Mouse (Mus musculus) intestine, embryonic 16.5 days (tissue): ENCODE results near the gene Bphl. TPM values are rescaled to one million over a fixed set of nuclear protein-coding genes. Genes with fewer than 3 reads are reported as not detected.

Source experiments
- ATAC-seq: fragments of 200-750 bp; cut with Nextera tagmentation; 2 replicates; pipeline ENCODE4 v1.8.0; 2017; ENCODE audit warnings: moderate TSS enrichment, moderate library complexity
- H3K27ac ChIP-seq: fragments of 300-500 bp; sonication (generic); 2 replicates; pipeline ENCODE4 v1.5.1; 2014; ENCODE audit warnings: mild to moderate bottlenecking, low read length
- H3K27me3 ChIP-seq: fragments of 300-500 bp; sonication (generic); replicated peaks from 2 replicates; pipeline ENCODE4 v1.6.1; 2014; ENCODE audit warnings: low read length, control low read depth, mixed read lengths; ENCODE audit not compliant: control insufficient read depth, insufficient read depth
- H3K36me3 ChIP-seq: fragments of 300-500 bp; sonication (generic); 2 replicates; pipeline ENCODE4 v1.6.1; 2014; ENCODE audit warnings: low read length, control low read depth; ENCODE audit not compliant: control insufficient read depth, insufficient read depth
- H3K4me1 ChIP-seq: fragments of 300-500 bp; sonication (generic); 2 replicates; pipeline ENCODE4 v1.6.1; 2014; ENCODE audit warnings: low read length, control low read depth, mixed read lengths; ENCODE audit not compliant: control insufficient read depth, insufficient read depth
- H3K4me2 ChIP-seq: fragments of 300-500 bp; sonication (generic); 2 replicates; pipeline ENCODE4 v1.6.1; 2014; ENCODE audit warnings: low read depth, low read length, control low read depth
- H3K4me3 ChIP-seq: fragments of 300-500 bp; sonication (generic); 2 replicates; pipeline ENCODE4 v1.5.1; 2014; ENCODE audit warnings: mild to moderate bottlenecking, low read length
- H3K9ac ChIP-seq: fragments of 300-500 bp; sonication (generic); 2 replicates; pipeline ENCODE4 v1.6.1; 2014; ENCODE audit warnings: low read depth, low read length
- H3K9me3 ChIP-seq: fragments of 300-500 bp; sonication (generic); 2 replicates; pipeline ENCODE4 v1.6.1; 2016; ENCODE audit warnings: low read length, control low read depth; ENCODE audit not compliant: control insufficient read depth
- WGBS: fragments of 180-500 bp; shearing (Covaris S2); extraction: QIAGEN DNeasy Blood & Tissue Kit; methylation state at CpG from one replicate; pipeline ENCODE4 v1.1.7; 2014; 5-methylcytosine and 5-hydroxymethylcytosine counted together
- polyA plus RNA-seq: library from polyadenylated mRNA; unstranded; fragments of >200 nt; fragmentation: Nextera tagmentation; extraction: Ambion mirVana; gene quantifications from 2 replicates; pipeline ENCODE4 v1.2.1, GENCODE M21; 2015

Gene Bphl
- polyA plus RNA-seq = 74.7 and 86.3 TPM in 2 replicates

GRCm38 (mm10) chr13:34037172-34038055 lies at the start of gene Bphl:
Gene Bphl (plus strand): TSS chr13:34037597.
- ATAC-seq = peak; percentile 94
- Histone ChIP-seq H3K4me2 (peak within 1 kb of the TSS; percentile 73), H3K36me3 (0 out of 2 replicates have a peak, but pooled peaks cover 2% of the 10 kb centered on the region), H3K9ac (peak within 1 kb of the TSS; percentile 96), H3K4me1 (peaks cover 10% of the 10 kb centered on the region), H3K27ac (peak within 1 kb of the TSS; percentile 87), H3K27me3 (no peaks in the 10 kb centered on the region), H3K9me3 (no peaks in the 10 kb centered on the region), H3K4me3 (peak within 1 kb of the TSS; percentile 86)
- under 1% methylated on average over 37 of the region's 37 CpGs for WGBS

- H3K4me3 ChIP-seq = no peak overlapping the region
- no peak overlapping the region for H3K27ac ChIP-seq
- ATAC-seq = no peak
- WGBS = 75% methylated on average over 5 of the region's 5 CpGs
- H3K4me1 ChIP-seq = no peaks in the 10 kb centered on the region
- no peak overlapping the region for H3K9ac ChIP-seq
- H3K27me3 ChIP-seq = no peaks in the 10 kb centered on the region
- H3K4me2 ChIP-seq = no peak overlapping the region
- no peaks in the 10 kb centered on the region for H3K9me3 ChIP-seq
- 0 out of 2 replicates have a peak, but pooled peaks cover 2% of the 10 kb centered on the region for H3K36me3 ChIP-seq
Measured at GRCm38 (mm10) chr13:33989625-33990024, 47.8 kb upstream of the Bphl start.

- no peaks in the 10 kb centered on the region for H3K4me1 ChIP-seq
- H3K4me2 ChIP-seq = no peak overlapping the region
- H3K36me3 ChIP-seq = no peaks in the 10 kb centered on the region
- no peak overlapping the region for H3K27ac ChIP-seq
- H3K4me3 ChIP-seq = no peak overlapping the region
- WGBS = 17% methylated on average over 1 of the region's 1 CpGs
- H3K27me3 ChIP-seq = no peaks in the 10 kb centered on the region
- no peaks in the 10 kb centered on the region for H3K9me3 ChIP-seq
- ATAC-seq = peak; percentile 63; the same call in 1 of the 2 replicates
- no peak overlapping the region for H3K9ac ChIP-seq
Measured at GRCm38 (mm10) chr13:33995197-33995596, 42.2 kb upstream of the Bphl start.

GRCm38 (mm10) chr13:34002058-34003006 lies 35.1 kb upstream of the Bphl start, which contains the start of the genes Ripk1 and Serpinb6a:
Gene Ripk1 (plus strand): TSS chr13:34002363.
Gene Serpinb6a (minus strand): TSS chr13:34002794.
- H3K9me3 ChIP-seq = no peaks in the 10 kb centered on the region
- under 1% methylated on average over 92 of the region's 92 CpGs for WGBS
- H3K27ac ChIP-seq = peak within 1 kb of the TSS; percentile 78
- ATAC-seq = peak; percentile 100
- H3K36me3 ChIP-seq = no peaks in the 10 kb centered on the region
- peak within 1 kb of the TSS; percentile 79 for H3K4me3 ChIP-seq
- H3K4me1 ChIP-seq = peaks cover 5% of the 10 kb centered on the region; the same call in 1 of the 2 replicates
- no peaks in the 10 kb centered on the region for H3K27me3 ChIP-seq
- peak within 1 kb of the TSS; percentile 83 for H3K4me2 ChIP-seq
- peak within 1 kb of the TSS; percentile 79 for H3K9ac ChIP-seq

- Histone ChIP-seq H3K9me3 (no peaks in the 10 kb centered on the region), H3K27me3 (no peaks in the 10 kb centered on the region), H3K36me3 (no peaks in the 10 kb centered on the region), H3K4me2 (peak overlapping the region; percentile 83), H3K4me3 (peak overlapping the region; percentile 79), H3K9ac (peak overlapping the region; percentile 79), H3K4me1 (peaks cover 5% of the 10 kb centered on the region; the same call in 1 of the 2 replicates), H3K27ac (no peak overlapping the region)
- ATAC-seq = peak; percentile 5; the same call in 1 of the 2 replicates
- 4% methylated on average over 5 of the region's 5 CpGs for WGBS
Measured at GRCm38 (mm10) chr13:34003058-34003457, 34.3 kb upstream of the Bphl start.

GRCm38 (mm10) chr13:34007234-34007633 lies 30.2 kb upstream of the Bphl start:
- ATAC-seq = no peak
- H3K27ac ChIP-seq = no peak overlapping the region
- 73% methylated on average over 2 of the region's 2 CpGs for WGBS
- no peaks in the 10 kb centered on the region; the same call in 1 of the 2 replicates for H3K36me3 ChIP-seq
- no peak overlapping the region for H3K9ac ChIP-seq
- no peak overlapping the region for H3K4me3 ChIP-seq
- H3K4me1 ChIP-seq = peaks cover 5% of the 10 kb centered on the region; the same call in 1 of the 2 replicates
- no peak overlapping the region for H3K4me2 ChIP-seq
- no peaks in the 10 kb centered on the region for H3K9me3 ChIP-seq
- no peaks in the 10 kb centered on the region for H3K27me3 ChIP-seq

GRCm38 (mm10) chr13:34016927-34017569 lies 20.3 kb upstream of the Bphl start:
- Histone ChIP-seq H3K36me3 (peaks cover 10% of the 10 kb centered on the region; the same call in 1 of the 2 replicates), H3K27ac (no peak overlapping the region), H3K4me2 (no peak overlapping the region), H3K27me3 (no peaks in the 10 kb centered on the region), H3K9me3 (no peaks in the 10 kb centered on the region), H3K4me1 (no peaks in the 10 kb centered on the region), H3K9ac (no peak overlapping the region), H3K4me3 (no peak overlapping the region)
- no peak for ATAC-seq
- WGBS = 91% methylated on average over 9 of the region's 9 CpGs

- Histone ChIP-seq H3K27ac (no peak overlapping the region), H3K4me2 (no peak overlapping the region), H3K9me3 (no peaks in the 10 kb centered on the region), H3K9ac (no peak overlapping the region), H3K4me1 (no peaks in the 10 kb centered on the region), H3K27me3 (no peaks in the 10 kb centered on the region), H3K4me3 (no peak overlapping the region), H3K36me3 (peaks cover 10% of the 10 kb centered on the region; the same call in 1 of the 2 replicates)
- ATAC-seq = no peak
- WGBS = 85% methylated on average over 1 of the region's 1 CpGs
Measured at GRCm38 (mm10) chr13:34018521-34018920, 18.9 kb upstream of the Bphl start.
